Mouse (Mus musculus) heart, postnatal 0 days (tissue): Measurements from ENCODE around the gene Rft1. TPM values are rescaled to one million over a fixed set of nuclear protein-coding genes. Genes with fewer than 3 reads are reported as not detected.

Experiments
- ATAC-seq: fragments of 200-750 bp; cut with Nextera tagmentation; 2 replicates; pipeline ENCODE4 v1.8.0; 2017; ENCODE audit warnings: low read depth, moderate number of reproducible peaks, moderate library complexity; ENCODE audit not compliant: insufficient read depth
- DNase-seq: peaks from one replicate; pipeline ENCODE4 v3.0.0-alpha.2; 2016; ENCODE audit warnings: low spot score
- H3K27ac ChIP-seq: fragments of 300-500 bp; sonication (generic); 2 replicates; pipeline ENCODE4 v1.5.1; 2014; ENCODE audit warnings: low read depth, mild to moderate bottlenecking
- H3K27me3 ChIP-seq: fragments of 300-500 bp; sonication (generic); 2 replicates; pipeline ENCODE4 v1.6.1; 2014; ENCODE audit warnings: low read length, mixed read lengths; ENCODE audit not compliant: control insufficient read depth, insufficient read depth
- H3K36me3 ChIP-seq: fragments of 300-500 bp; sonication (generic); replicated peaks from 2 replicates; pipeline ENCODE4 v1.6.1; 2014; ENCODE audit warnings: low read length, mixed read lengths; ENCODE audit not compliant: control insufficient read depth, insufficient read depth
- H3K4me1 ChIP-seq: fragments of 300-500 bp; sonication (generic); 2 replicates; pipeline ENCODE4 v1.6.1; 2014; ENCODE audit warnings: antibody characterized with exemption; ENCODE audit not compliant: control insufficient read depth, insufficient read depth
- H3K4me2 ChIP-seq: fragments of 300-500 bp; sonication (generic); 2 replicates; pipeline ENCODE4 v1.6.1; 2014; ENCODE audit warnings: low read depth, mild to moderate bottlenecking, low read length, moderate library complexity
- H3K4me3 ChIP-seq: fragments of 300-500 bp; sonication (generic); 2 replicates; pipeline ENCODE4 v1.5.1; 2014; ENCODE audit warnings: low read depth, low read length
- H3K9ac ChIP-seq: fragments of 300-500 bp; sonication (generic); replicated peaks from 2 replicates; pipeline ENCODE4 v1.6.1; 2014; ENCODE audit warnings: low read depth, low read length, mixed read lengths
- H3K9me3 ChIP-seq: fragments of 300-500 bp; sonication (generic); replicated peaks from 2 replicates; pipeline ENCODE4 v1.6.1; 2016; ENCODE audit warnings: low read length; ENCODE audit not compliant: control insufficient read depth
- CTCF ChIP-seq: IDR thresholded peaks from 2 replicates; pipeline ENCODE4 v1.5.1; 2016; ENCODE audit warnings: antibody characterized with exemption, control low read depth, low read depth
- EP300 ChIP-seq: IDR thresholded peaks from 2 replicates; pipeline ENCODE4 v1.6.1; 2016; ENCODE audit warnings: antibody characterized with exemption, low read depth
- WGBS: fragments of 180-500 bp; shearing (Covaris S2); extraction: QIAGEN DNeasy Blood & Tissue Kit; methylation state at CpG from one replicate; pipeline ENCODE4 v1.1.7; 2014; 5-methylcytosine and 5-hydroxymethylcytosine counted together
- polyA plus RNA-seq: library from polyadenylated mRNA; unstranded; fragments of >200 nt; fragmentation: Nextera tagmentation; extraction: Ambion mirVana; gene quantifications from 2 replicates; pipeline ENCODE4 v1.2.1, GENCODE M21; 2015
- total RNA-seq: library from RNA; depleted of rRNA; stranded (reverse); fragments of >200 nt; gene quantifications from 2 replicates; pipeline ENCODE4 v1.2.3, GENCODE M21; 2014; ENCODE audit warnings: low replicate concordance; rRNA removed

Gene Rft1
- total and polyA plus RNA-seq, 2 experiments from 2014 or later: 10.4 to 13.3 TPM

DNA sequence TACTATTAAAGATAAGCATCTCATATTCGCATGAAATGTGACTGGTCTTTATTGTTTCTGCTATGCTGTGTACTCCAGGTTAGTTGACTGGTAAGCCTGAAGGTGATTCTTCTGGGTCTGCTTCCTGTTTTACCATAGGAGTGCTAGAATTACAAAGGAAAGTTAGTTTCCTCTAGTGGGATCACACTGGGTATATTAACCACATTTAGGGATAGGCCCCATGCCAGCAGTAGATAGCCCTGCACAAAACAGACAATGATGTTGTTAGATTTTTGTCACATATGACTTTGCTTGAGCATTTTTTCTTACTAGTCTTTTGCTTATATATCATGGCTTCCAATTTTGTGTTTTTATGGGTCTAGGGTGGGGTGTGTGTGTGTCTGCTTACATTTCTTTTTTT, 82.3 kb downstream of the Rft1 start:
- DNase-seq (no peak), ATAC-seq (no peak)
- Histone ChIP-seq H3K4me3 (no peak overlapping the region), H3K27me3 (no peaks in the 10 kb centered on the region), H3K36me3 (no peaks in the 10 kb centered on the region), H3K4me1 (no peaks in the 10 kb centered on the region), H3K9ac (no peak overlapping the region), H3K27ac (no peak overlapping the region), H3K4me2 (no peak overlapping the region), H3K9me3 (no peaks in the 10 kb centered on the region)
- TF ChIP-seq CTCF (no peak), EP300 (no peak)
- WGBS: 85% methylated on average over 1 of the region's 1 CpGs

Other genes with a start within 250 kb of the Rft1 start
- 23.5 and 32.9 TPM in 2 replicates for gene Dcp1a, start 174.8 kb upstream of the Rft1 start, total RNA-seq
- gene Dcp1a, start 174.8 kb upstream of the Rft1 start, polyA plus RNA-seq: 6.3 and 7.8 TPM in 2 replicates
- gene Cacna1d, start 162.9 kb upstream of the Rft1 start, total RNA-seq: 4.8 and 8.9 TPM in 2 replicates
- 5.5 and 6.0 TPM in 2 replicates for gene Cacna1d, start 162.9 kb upstream of the Rft1 start, polyA plus RNA-seq
- gene Tkt, start 106.0 kb upstream of the Rft1 start, total RNA-seq: 88.9 and 108 TPM in 2 replicates
- gene Tkt, start 106.0 kb upstream of the Rft1 start, polyA plus RNA-seq: 36.4 and 37.8 TPM in 2 replicates
- 19.3 and 30.1 TPM in 2 replicates for gene Prkcd, start 28.1 kb upstream of the Rft1 start, total RNA-seq
- 14.9 and 15.8 TPM in 2 replicates for gene Prkcd, start 28.1 kb upstream of the Rft1 start, polyA plus RNA-seq
- gene Sfmbt1, start 60.5 kb downstream of the Rft1 start, total RNA-seq: 1.8 and 4.2 TPM in 2 replicates
- 6.6 and 7.6 TPM in 2 replicates for gene Sfmbt1, start 60.5 kb downstream of the Rft1 start, polyA plus RNA-seq
- 4.7 and 9.5 TPM in 2 replicates for gene Tmem110, start 171.2 kb downstream of the Rft1 start, total RNA-seq
- 9.2 and 9.9 TPM in 2 replicates for gene Tmem110, start 171.2 kb downstream of the Rft1 start, polyA plus RNA-seq
- gene Mustn1, start 224.8 kb downstream of the Rft1 start, total RNA-seq: 3.7 and 10.3 TPM in 2 replicates
- 6.8 and 7.2 TPM in 2 replicates for gene Mustn1, start 224.8 kb downstream of the Rft1 start, polyA plus RNA-seq
- 2.2 and 2.5 TPM in 2 replicates for gene Itih4, start 232.1 kb downstream of the Rft1 start, total RNA-seq
- gene Itih4, start 232.1 kb downstream of the Rft1 start, polyA plus RNA-seq: 0.61 and 1.0 TPM in 2 replicates